Mouse (Mus musculus) spleen, adult 12 weeks (tissue): ENCODE data around the gene Inka1.
"Not testable (repeated sequence)": the region's sequence is repeated elsewhere in the genome, so short reads cannot be mapped to it uniquely, and the experiment has no call there.

Experiments used
- DNase-seq: peaks from one replicate; pipeline ENCODE4 v3.0.0; 2022; ENCODE audit warnings: low spot score

Gene Inka1

DNA sequence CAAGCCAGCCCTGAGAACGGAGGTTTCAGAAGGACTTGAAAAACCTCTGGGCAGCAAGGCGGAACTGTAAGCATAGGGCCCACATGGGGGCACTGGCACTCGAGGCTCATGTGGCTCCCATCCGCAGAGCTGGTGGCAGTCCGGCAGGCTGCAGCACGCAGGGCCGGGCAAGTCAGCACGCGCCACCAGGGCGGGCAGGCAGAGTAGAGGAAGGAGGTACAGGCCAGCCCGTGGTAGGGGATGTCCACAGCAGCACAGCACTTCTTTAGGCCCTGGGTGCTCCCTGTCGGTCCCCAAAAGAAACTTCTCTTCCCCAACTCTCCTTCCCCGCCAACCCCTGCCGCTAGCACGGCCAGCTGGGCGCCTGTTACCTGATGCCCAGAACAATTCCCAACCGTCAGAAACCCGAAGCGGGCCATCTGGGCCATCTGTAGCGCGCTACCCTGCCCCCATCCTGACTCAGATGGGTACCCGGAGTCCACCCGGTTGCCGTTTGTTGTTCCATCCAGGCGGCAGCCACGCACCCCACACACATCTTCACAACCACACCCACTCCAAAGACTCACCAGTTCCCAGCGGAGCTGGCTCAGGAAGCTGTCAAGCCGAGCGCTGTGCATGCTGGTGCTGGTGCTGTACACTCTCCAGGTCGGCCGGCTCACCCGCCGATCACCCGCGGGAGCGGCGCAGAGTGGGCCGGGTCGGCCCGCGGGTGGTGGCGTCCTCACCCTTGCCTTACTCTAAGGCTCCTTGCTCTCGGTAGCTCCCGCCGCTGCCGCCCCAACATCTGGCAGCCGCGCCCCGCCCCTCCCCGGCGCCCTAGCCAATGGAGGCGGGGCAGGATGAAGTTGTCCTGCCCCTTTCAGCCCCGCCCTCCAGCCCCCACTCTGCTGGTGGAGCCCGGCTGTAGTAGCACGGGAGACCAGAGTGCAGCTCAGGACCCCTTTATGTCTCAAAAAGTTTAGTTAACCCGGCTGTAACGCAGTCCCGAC lies at the start of gene Inka1:
TSS of gene Inka1 (minus strand) at position 749 of the 989 bp plus-strand sequence.
- peak; percentile 92 for DNase-seq

DNA sequence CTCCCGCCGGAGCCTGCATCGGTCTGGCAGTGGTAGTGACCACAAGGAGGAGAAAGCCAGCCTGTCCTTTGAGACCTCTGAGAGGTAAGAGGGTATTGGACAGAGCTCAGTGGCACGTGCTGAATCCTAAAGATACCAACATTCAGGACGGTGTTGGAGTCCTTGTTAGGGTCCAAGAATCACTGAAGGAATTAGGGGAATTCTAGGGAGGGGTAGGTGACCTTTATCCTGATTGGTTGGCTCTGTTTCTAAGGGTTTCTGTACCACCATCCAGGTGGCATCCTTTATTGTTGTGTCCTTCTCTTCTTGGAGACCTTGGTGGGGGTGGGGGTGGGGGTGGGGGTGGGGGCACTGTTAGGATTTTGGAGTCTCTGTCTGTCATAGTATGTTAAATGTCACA lies 46.4 kb upstream of the Inka1 start:
- DNase-seq = no peak

GRCm38 (mm10) chr9:108027867-108028266 lies 42.2 kb upstream of the Inka1 start:
- no peak for DNase-seq

DNA sequence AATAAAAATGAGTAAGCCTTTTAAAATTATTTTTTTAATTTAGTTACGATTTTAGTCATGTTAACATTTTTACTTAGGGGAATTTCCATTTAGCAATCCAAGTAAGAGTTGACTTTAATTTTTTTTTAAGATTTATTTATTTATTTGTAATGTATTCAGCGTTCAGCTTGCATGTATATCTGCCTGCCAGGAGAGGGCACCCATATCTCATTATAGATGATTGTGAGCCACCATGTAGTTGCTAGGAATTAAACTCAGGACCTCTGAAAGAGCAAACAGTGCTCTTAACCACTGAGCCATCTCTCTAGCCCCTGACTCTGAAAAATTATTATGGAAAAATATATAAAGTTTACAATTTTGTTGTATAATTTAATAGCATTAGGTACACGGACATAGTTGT lies 40.9 kb upstream of the Inka1 start:
- DNase-seq = no peak

GRCm38 (mm10) chr9:108023216-108023615 lies 37.5 kb upstream of the Inka1 start:
- no peak for DNase-seq

- no peak for DNase-seq
These were observed 35.1 kb upstream of the Inka1 start for GRCm38 (mm10) chr9:108020741-108021140.

DNA sequence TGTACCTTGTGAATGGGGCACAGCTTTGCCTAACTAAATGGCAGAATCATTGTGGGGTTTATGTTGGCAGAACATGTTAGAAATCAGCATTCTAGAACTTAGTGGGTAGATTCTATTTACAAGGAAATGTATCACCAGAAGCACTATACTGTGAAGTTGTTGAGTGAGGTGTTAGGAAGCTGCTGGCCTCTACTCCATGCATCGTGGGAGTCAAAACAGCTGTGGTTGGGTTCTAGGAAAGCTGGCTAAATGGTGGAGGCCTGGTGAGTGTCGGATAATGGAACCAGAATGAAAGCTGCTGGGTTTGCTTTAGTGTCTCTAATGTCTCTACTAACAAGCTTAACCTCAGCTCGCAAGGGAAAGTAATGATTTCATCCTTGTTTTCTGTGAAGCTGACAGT lies 31.4 kb upstream of the Inka1 start:
- no peak for DNase-seq

DNA sequence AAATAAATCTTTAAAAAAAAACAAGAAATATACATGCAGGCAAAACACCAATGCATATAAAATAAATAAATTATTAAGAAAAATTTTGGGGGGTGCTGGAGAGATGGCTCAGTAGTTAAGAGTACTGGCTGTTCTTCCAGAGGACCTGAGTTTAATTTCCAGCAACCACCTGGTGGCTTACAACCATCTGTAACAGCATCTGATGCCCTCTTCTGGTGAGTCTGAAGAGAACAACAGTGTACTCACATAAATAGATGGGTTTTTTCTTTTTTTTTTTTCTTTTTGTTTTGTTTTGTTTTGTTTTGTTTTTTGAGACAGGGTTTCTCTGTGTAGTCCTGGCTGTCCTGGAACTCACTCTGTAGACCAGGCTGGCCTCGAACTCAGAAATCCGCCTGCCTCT lies 27.9 kb upstream of the Inka1 start:
- DNase-seq = not testable (repeated sequence)

DNA sequence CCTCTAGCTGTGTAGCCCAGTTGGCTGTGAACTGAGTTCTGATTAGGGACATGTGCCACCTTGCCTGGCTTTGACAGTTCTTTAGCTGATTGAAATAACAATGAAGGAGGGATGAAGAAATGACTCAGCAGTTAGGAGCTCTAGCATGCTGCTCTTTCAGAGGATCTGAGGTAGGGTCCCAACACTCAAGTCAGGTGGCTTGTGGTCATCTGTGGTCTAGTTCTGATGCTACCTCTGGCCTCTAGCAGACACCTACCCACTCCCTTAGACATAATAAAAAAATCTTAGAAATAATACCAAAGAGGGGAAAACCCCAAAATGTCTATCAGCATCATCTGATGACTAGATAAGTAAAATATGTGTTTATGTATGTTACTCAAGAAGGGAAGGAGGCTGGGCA lies 24.7 kb upstream of the Inka1 start:
- no peak for DNase-seq

- DNase-seq = no peak
These were observed 22.4 kb upstream of the Inka1 start for GRCm38 (mm10) chr9:108008041-108008440.

DNA sequence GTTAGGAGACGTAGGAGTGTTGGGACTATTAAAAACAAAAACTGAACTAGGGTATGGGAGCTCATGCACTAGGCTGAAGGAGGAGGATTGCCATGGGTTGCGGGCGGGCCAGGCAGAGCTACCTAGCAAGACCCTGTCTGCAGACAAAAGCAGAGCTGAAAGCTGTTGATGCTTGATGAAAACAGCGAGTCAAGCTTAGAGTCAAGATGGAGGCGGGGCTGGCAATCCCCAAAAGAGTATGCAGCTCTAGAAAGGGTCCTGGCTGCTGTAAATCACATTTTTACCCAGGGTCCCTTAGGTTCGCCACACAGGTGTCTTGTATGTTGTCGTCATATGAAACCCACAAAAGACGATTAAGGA lies 17.8 kb upstream of the Inka1 start:
- DNase-seq = peak; percentile 34

DNA sequence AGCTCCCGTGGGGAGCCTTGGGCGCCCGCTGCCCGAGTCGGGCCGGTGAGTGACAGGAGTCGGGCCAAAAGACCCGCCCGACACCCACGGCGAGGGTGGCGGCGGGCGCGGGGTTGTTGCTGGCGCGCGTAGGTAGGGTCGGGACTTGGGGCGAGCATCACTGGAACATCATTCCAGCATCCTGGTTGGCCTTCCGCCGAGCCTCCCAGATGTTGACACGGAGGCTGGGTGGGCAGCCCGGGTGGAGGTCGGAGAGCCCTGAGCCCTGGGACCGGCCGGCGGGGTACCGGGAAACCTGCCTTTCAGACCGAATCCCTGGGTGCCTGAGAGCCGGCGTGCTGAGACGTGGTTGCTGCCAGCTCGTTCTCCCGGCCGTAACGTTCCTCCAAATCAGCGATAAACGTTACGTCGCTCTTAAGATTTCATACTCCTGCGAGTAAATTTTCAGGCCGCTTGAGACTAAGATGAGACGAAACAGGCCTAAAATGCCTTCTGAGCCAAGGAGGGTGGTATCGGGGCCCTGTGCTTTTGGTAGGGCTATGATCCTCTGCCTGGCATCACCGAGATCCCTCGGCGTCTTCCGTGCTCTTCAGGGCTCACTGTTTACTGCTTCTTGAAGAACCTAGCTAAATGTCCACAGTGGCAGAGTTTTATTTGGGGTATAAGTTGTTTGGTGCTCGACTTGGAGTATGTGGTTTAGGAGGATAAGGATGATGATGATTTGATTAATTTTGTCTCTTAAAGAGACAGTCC lies 17.3 kb upstream of the Inka1 start:
- DNase-seq = peak; percentile 50

DNA sequence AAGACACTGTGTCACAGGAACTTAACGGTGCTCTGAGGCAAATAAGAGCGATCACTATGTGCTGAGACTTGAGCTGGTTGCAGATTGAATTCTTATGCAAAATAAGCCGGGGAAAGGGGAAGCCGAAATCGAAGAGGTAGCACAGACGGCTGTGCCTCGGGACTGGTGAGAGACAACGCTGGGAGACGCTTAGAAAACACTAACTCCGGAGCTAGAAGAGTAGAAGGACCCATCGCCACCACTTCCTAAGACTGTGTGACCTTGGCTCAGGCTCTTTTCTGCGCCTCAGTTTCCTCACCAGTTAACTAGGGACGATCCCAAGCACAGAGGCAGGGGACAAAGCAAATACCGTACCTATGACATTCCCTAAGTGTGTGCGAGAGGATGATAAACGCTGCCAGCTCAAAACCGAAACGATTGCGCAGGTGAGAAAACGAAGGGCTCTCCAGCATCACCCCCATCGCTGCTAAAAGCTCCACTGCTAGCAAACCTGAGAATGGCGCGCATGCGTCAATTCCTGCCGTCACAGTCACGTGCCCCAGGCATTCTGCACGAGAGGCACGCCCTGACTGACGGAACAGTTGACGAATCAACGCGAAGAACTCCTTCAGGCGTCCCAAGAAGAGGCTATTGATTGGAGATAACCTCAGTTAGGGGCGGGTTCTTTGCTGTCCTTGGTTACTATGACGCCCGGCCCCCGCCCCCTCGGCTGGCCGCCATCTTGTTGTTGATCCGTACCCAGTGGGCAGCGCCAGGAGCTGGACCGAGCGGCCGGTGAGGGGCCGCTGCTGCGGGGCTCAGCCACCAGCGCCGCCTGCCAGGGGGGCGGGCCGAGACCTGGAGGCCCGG lies 16.5 kb upstream of the Inka1 start, which contains the start of gene Ip6k1:
TSS of gene Ip6k1 (plus strand) at position 580 of the 849 bp plus-strand sequence.
- peak; percentile 99 for DNase-seq

DNA sequence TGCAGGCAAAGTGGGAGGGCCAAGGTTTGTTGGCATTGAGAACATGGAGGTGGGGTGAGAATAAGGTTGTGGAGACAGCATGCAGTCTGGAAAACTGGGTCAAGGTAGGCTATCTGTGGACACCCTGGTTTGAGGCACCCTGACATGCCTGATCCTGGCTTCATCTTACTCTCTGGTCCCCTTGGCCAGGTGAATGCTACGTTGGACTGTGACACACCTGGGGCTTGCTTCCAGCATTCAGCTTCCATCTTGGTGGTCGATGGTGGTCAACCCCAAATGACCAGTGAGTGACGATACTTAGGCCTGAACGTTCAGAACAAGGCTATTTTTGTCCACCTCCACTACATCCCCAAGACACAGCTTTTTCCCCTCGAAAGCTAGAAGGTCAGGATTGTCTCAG lies 10.4 kb upstream of the Inka1 start, which contains the start of gene Gm20662:
TSS of gene Gm20662 (plus strand) at position 301 of the 400 bp plus-strand sequence.
- DNase-seq = no peak

- DNase-seq = no peak
These were observed 9.8 kb upstream of the Inka1 start for GRCm38 (mm10) chr9:107995513-107995912.

- no peak for DNase-seq
These were observed 8.8 kb upstream of the Inka1 start for GRCm38 (mm10) chr9:107994464-107994863.

- DNase-seq = no peak
These were observed 7.3 kb upstream of the Inka1 start for GRCm38 (mm10) chr9:107993013-107993412.

GRCm38 (mm10) chr9:107992197-107992596 lies 6.5 kb upstream of the Inka1 start, which contains the start of gene Cdhr4:
Gene Cdhr4, plus strand, starts transcription at chr9:107992497.
- no peak for DNase-seq

DNA sequence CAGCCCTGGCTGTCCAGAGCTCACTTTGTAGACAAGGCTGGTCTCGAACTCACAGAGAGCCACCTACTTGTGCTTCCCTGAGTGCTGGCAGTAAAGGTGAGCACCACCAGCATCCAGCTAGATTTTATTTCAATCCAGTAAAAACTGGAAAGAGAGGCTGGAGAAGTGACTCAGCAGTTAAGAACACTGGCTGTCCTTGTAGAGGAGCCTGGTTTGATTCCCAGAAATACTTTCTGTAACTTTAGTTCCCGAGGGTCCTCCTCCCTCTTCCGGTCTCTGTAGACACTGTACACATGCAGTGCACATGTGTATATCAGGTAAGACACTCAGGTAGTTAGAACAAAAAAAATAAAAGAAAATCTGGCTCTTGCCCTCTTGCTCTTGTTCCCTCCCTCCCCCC lies 2.3 kb upstream of the Inka1 start:
- DNase-seq = no peak

DNA sequence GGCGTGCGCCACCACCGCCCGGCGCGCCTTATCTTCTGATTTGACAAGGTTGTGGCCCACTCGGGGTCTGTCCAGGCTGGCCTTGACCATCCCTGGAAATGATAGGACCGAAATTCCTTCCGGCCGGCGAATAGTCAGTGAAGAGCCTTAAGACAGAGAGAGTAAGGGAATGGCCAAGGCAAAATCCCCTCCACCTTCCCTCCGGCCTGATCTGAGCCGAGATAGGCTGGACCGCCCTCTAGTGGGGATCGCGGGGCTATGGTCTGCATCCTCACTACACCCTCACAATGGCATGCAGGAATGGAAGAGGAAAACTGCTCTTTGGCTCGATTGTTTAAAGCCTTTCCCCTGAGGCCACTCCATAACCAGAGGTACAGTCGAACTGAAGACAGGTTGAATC lies 697 bp upstream of the Inka1 start:
- DNase-seq = peak; percentile 73

DNA sequence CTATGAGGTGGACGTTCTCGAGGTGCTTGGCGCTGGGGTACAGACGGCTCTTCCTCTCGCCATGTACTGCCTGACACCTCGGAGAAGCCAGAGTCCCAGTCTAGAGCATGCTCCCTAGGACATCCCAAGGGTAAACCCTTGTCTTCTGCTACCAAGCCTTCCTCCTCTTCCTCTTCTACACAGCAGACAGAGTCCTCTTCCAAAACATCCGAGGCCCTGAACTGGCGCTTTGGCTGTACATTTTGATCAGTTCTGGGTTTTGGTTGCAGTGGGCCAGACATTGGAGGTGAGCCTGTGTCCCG lies 974 bp downstream of the Inka1 start:
- DNase-seq = no peak
